Mouse (Mus musculus): ENCODE data around the gene Gosr2.
A peak's percentile ranks its signal among the peaks of the same experiment; 100 is the strongest.

Gene Gosr2

GRCm38 (mm10) chr11:103691036-103691435, 6.7 kb downstream of the Gosr2 start:
- DNase-seq (ENCODE audit: low spot score in 2 of 2), result no peak

- DNase-seq (ENCODE audit: low spot score in 2 of 2), result no peak
These were observed 8.7 kb downstream of the Gosr2 start for GRCm38 (mm10) chr11:103688980-103689378.

DNA sequence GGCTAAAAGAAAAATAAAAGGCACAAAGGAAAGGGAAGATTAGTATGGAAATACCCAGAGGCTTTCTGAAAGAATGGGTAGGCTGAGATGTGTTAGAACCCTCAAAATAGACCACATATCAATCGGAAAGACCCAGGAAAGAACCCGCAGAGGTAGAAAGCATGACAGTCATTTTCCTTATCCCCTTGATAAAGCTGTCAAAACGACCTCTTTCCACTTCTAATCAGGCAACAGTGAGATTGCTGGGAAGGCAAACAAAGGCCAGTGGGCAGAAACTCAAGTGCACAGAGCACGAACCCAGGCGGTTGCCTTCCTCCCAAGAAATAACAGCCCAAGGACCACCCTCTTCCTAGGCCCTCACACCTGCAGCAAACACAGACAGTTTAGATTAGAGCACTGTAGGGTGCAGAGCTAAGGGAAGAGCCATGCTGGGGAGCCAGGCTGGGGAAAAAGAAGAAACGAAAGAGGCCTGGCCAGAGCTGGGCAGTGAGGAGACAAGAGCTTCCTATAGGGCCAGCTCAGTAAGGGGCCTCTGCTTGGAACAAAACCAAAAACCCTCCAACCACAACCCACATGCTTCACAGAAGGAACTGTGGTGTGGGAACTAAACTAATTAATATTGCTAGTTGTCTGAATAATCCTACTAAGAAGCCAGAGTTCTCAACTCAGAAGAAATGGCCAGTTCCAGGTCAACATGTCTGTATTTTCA, 9.3 kb downstream of the Gosr2 start:
- DNase-seq (ENCODE audit: low spot score in 2 of 2), result no peak

DNA sequence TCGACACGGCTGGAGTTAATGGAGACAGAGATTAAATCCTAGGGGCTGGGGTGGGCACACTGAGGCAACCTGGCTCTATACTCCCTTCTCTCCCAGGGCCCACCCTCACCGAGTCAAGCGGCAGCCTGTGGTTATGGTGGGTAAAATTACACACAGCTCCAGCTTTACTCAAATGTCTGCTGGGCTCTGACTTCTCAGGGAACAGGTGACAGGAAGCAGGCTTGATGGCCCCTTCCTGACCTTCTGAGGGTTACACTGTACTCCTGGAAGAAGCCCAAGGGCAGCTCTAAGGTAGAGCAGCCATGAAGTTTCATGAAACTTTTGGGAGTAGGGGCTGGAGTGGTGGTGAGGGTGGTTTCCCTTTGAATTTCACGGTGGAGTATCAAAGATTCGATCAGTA, 11.0 kb downstream of the Gosr2 start:
- DNase-seq (ENCODE audit: low spot score in 2 of 2), result no peak

DNA sequence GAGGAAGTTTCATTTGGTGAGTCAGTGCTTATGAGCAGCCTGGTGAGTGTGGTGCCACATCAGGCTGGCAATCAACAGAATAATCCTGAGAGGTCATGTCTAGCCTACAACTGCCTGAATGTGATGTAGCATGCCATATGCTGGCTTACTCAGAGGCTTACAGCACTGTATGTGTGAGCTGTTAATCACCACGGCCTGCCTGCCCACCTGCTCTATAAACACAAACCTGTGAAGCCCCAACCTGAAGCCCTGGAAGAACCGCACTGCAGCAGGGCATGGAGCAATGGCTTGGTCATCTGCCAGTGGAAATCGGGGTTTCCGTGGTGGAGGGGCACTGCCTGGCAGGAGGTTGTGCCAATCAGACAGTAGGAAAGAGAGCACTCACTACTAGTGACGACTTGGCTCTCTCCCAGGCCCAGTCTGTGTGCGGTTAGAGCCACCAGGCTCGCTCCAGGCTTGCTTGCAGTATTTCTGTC, 12.4 kb downstream of the Gosr2 start:
- no peak for DNase-seq (ENCODE audit: low spot score in 2 of 2)

- DNase-seq (ENCODE audit: low spot score in 2 of 2), result no peak
These were observed 13.9 kb downstream of the Gosr2 start for GRCm38 (mm10) chr11:103683667-103684334.

GRCm38 (mm10) chr11:103677042-103677441, 20.7 kb downstream of the Gosr2 start:
- peak in 1 of 2 experiments; percentile 44 for DNase-seq (ENCODE audit: low spot score in 2 of 2)

GRCm38 (mm10) chr11:103675556-103675955, 22.1 kb downstream of the Gosr2 start:
- peak in 1 of 2 experiments; percentile 49 for DNase-seq (ENCODE audit: low spot score in 2 of 2)

DNA sequence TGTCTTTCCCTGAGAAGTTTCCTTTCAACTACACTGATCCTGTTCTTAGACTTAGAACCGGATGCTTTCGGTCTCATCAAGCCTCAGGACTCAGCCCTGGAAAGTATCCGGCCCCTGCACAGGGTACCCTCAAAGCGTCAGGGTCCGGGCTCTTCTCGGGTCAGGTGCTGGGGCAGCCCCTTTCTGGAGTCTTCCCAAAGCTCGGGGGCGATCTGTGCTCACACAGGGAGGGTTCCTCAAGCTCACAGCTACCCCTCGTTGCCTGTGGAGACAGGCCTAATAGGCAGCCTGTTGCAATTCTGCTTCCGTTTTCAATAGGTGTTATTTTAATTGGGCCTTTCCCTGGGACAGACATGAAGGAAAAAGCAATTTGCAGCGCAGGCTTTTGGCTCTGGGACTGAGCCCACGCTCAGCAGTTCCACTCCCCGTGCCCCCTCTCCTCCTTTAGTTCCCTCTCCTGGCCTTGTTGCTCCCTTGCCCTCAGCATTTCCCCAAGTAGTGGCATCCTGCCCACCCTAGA, 30.7 kb downstream of the Gosr2 start:
- DNase-seq (ENCODE audit: low spot score in 2 of 2), result no peak

- DNase-seq (ENCODE audit: low spot score in 2 of 2), result no peak
These were observed 31.4 kb downstream of the Gosr2 start for GRCm38 (mm10) chr11:103666181-103666906.

DNA sequence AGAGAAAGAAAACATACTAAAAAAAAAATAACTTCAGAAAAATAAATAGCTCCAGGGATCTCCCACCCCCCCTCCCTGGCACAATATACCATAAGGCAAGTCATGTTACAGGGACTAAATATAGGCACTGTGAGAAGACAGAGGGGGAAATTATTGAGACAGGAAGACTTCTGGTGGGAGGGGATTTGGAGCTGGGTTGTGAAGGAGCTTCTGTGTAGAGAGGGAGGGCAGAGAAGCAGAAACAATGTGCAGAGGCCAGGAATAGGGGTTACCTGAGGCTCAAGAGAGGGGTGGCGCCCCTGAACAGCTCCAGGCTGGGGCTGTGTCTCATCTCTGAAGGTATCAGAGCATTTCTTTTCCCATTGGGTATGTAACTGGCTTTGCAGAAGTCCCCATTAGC, 32.0 kb downstream of the Gosr2 start:
- DNase-seq (ENCODE audit: low spot score in 2 of 2), result no peak

DNA sequence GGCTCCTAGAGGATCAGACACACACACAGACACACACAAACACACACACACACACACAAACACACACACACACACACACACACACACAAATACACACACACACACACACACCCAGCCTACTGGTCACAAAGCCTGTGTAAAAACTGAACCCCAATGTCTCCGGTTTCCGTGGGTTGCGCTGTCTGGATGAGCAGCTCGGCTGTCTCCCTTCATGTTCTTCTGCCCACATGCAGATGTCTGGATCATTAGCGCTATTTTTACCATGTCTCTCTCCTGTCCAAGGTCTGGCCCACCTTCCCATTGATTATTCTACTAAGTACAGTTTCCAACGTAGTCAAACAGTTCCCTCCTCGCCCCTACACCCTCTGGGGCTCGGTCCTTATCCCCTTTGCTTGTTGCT, 34.6 kb downstream of the Gosr2 start:
- no peak for DNase-seq (ENCODE audit: low spot score in 2 of 2)

DNA sequence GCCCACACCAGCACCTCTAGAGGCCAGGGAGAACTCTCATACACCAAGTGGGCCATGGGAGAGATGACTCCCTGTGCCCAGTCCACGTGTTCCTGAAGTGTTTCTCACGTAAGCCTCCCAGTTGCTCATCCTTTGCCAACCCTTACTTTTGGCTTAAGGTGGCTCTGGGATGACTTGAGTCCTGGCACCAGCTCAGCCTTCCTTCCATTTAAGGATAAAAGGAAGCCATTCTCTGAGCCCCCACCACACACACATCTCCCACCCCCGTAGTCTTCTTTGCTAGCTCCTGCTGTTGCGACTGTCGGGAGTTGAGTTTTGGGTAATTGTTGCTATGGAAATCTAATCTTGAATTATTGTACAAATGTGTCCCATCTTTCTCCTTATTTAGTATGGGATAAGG, 35.2 kb downstream of the Gosr2 start:
- DNase-seq (ENCODE audit: low spot score in 2 of 2), result no peak

- no peak for DNase-seq (ENCODE audit: low spot score in 2 of 2)
These were observed 35.8 kb downstream of the Gosr2 start for GRCm38 (mm10) chr11:103661863-103662262.

- no peak for DNase-seq (ENCODE audit: low spot score in 2 of 2)
These were observed 39.5 kb downstream of the Gosr2 start for GRCm38 (mm10) chr11:103658189-103658588.

DNA sequence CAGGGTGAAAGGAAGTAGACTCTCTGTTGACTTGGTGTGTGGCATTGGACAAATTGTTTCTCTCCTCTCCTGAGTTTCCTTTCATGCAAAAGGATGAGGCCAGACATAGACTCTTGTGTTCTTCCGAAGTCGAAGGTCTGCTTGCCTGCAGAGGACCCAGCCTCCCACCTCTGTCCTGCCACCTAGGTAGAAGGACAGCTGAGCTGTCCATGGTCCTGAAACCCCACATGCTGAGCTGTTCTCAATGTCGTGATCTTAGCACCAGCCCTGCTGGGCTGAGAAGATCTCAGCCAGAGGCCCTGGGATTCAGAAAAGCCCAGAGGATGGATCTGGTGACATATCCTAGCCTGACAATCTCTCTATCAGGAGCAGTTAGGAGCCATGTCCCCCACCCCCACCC, 41.2 kb downstream of the Gosr2 start:
- DNase-seq (ENCODE audit: low spot score in 2 of 2), result peak in 1 of 2 experiments; percentile 39

- DNase-seq (ENCODE audit: low spot score in 2 of 2), result no peak
These were observed 44.2 kb downstream of the Gosr2 start for GRCm38 (mm10) chr11:103653359-103653965.

DNA sequence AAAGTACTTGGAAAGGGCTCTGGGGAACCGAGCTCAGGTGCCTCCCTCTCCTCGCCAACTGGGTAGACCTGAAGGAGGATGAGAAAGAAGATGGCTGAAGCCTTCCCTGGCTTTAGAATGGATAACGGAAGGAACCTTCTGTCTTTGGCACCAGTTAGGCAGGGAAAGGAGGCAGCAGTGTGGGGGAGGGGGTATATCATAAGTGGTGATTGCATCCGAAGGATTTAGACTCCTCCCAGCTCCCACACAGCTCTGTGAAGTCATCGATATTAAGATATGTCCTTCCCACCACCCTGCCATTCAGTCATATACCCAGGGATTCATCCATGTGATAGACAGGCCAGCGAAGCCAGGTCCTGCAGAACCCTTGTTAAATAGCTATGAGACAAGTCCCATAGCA, 46.3 kb downstream of the Gosr2 start:
- DNase-seq (ENCODE audit: low spot score in 2 of 2), result no peak

DNA sequence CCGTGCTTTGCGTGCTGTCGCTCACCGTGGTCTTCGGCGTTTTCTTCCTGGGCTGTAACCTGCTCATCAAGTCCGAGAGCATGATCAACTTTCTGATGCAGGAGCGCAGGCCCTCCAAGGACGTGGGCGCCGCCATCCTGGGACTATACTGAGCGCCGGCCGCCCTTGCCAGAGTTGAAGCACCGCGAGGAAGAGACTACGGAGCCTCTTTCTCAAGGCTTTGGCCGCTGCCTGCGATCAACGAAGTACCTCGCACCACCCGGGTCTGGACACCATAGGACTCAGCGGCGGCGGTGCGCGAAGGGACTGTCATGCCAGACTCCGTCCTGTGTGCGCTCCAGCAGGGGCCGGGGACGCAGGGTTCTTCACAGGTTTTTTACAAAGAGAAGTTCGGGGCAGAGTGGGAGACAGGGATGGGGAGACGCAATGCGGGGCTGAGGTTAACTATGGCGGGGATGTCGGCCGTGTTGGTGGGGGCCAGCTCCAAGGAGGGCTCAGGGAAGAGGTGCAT, 47.7 kb downstream of the Gosr2 start:
- no peak for DNase-seq (ENCODE audit: low spot score in 2 of 2)

GRCm38 (mm10) chr11:103649301-103649982, 48.3 kb downstream of the Gosr2 start, which contains the start of gene Rprml:
Gene Rprml (plus strand): TSS chr11:103649570.
- no peak for DNase-seq (ENCODE audit: low spot score in 2 of 2)

DNA sequence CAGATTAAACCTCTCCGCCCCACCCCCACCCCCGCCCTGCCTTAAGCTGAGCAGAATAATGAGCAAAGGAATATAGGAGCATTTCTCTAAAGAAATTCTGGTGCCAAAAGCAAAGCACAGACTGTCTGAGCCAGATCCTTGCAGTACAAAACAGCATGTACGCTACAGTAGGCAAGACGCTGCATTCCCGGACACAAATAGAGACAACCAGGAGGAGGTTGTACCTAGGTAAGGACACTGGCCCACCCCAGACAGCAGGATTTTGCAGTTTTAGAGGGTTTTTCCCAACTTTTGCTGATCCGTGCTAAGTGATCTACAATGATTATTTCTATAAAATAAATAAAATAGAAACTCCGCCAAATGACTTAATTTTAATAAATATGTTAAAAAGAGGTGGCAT, 49.0 kb downstream of the Gosr2 start:
- no peak for DNase-seq (ENCODE audit: low spot score in 2 of 2)
